Mouse (Mus musculus): ENCODE data around the gene Ccdc88c. TPM values are rescaled to one million over a fixed set of nuclear protein-coding genes. Genes with fewer than 3 reads are reported as not detected.
A peak's percentile ranks its signal among the peaks of the same experiment; 100 is the strongest.

The Ccdc88c gene
- polyA plus RNA-seq, 1 experiment from 2014 or later = 5.9 TPM

DNA sequence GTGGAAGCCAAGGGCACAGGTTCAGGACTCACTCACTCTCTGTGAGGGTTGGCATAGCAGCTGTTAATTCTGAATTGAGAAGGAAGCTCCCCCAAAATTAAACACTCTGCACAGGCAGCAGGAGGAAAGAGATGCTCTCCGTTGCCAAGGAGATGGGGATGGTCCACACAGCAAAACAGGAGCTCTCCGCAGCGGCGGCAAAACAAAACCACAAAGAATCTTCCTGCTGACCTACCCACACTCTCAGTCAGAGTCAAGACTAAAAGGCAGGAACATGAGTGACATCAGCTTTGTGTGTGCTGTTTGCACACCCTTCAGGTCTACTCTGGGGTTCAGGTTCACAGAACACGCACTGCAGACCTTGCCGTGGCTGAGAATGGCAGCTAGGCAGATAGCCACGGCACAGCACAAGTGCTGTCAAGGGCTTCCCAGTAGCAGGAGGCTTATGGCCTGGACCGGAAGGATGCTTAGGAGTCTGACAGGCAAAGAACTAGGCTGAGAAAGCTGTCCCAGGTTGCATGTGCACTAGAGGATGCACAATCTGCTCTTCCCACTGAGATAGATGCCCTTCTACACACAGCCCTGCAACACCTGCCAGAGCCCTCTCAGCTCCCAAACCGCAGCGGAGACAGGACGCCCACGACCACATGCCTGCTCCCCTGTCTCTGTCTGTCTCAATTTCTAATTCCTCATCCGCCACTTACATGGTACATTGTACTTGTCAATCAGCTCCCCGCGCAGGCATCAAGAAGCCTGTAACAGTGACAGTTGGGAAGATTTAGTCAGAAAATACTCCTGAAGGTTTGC lies 40.3 kb downstream of the Ccdc88c start:
- Histone ChIP-seq H3K4me3 (ENCODE audit: low read depth, low read length) (no peak overlapping the region), H3K4me2 (ENCODE audit: low read depth, low read length) (no peak overlapping the region), H3K9ac (ENCODE audit: low read depth, low read length) (no peak overlapping the region), H3K27ac (ENCODE audit: low read length) (no peak overlapping the region), H3K36me3 (ENCODE audit: control insufficient read depth, insufficient read depth) (no peaks in the 10 kb centered on the region), H3K27me3 (ENCODE audit: control insufficient read depth, insufficient read depth, low read depth, low read length) (no peaks in the 10 kb centered on the region), H3K4me1 (ENCODE audit: control insufficient read depth, low read depth, low read length) (peaks cover 3% of the 10 kb centered on the region), H3K9me3 (replicated peaks; ENCODE audit: control insufficient read depth, low read length) (no peaks in the 10 kb centered on the region)
- ATAC-seq (ENCODE audit: low read depth) = no peak
- WGBS (ENCODE audit: insufficient replicate concordance) = 74% methylated on average over 15 of the region's 15 CpGs

DNA sequence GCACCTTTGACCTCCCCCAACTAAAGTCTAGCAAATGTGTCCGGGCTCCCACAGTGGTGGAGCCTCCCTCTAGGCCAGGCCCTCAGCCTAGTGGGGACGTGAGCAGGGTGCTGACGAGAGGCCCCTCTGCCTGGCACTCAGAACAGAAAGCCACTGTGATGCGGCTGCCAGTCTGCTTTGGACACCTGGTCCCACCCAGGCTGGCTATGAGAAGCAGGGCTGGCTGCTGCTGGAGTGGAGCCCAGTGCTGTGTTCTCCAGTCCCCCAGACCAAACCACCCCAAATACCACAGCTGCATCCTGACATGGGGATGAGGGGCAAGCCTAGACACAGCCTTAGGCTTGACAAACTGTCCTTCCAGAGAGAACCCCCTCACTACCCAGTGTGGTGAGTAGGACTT lies 42.4 kb downstream of the Ccdc88c start:
- no peaks in the 10 kb centered on the region for H3K36me3 ChIP-seq (ENCODE audit: control insufficient read depth, insufficient read depth)
- 73% methylated on average over 4 of the region's 4 CpGs for WGBS (ENCODE audit: insufficient replicate concordance)
- no peak for ATAC-seq (ENCODE audit: low read depth)
- no peak overlapping the region for H3K9ac ChIP-seq (ENCODE audit: low read depth, low read length)
- H3K9me3 ChIP-seq (replicated peaks; ENCODE audit: control insufficient read depth, low read length) = no peaks in the 10 kb centered on the region
- no peak overlapping the region for H3K4me3 ChIP-seq (ENCODE audit: low read depth, low read length)
- 0 out of 2 replicates have a peak overlapping the region, but pooled peaks have one; percentile 24 for H3K27ac ChIP-seq (ENCODE audit: low read length)
- peaks cover 9% of the 10 kb centered on the region for H3K4me1 ChIP-seq (ENCODE audit: control insufficient read depth, low read depth, low read length)
- H3K4me2 ChIP-seq (ENCODE audit: low read depth, low read length) = no peak overlapping the region
- H3K27me3 ChIP-seq (ENCODE audit: control insufficient read depth, insufficient read depth, low read depth, low read length) = no peaks in the 10 kb centered on the region

- Histone ChIP-seq H3K9ac (ENCODE audit: low read depth, low read length) (no peak overlapping the region), H3K36me3 (ENCODE audit: control insufficient read depth, insufficient read depth) (no peaks in the 10 kb centered on the region), H3K4me3 (ENCODE audit: low read depth, low read length) (no peak overlapping the region), H3K9me3 (replicated peaks; ENCODE audit: control insufficient read depth, low read length) (no peaks in the 10 kb centered on the region), H3K4me2 (ENCODE audit: low read depth, low read length) (no peak overlapping the region), H3K4me1 (ENCODE audit: control insufficient read depth, low read depth, low read length) (peaks cover 9% of the 10 kb centered on the region), H3K27me3 (ENCODE audit: control insufficient read depth, insufficient read depth, low read depth, low read length) (no peaks in the 10 kb centered on the region), H3K27ac (ENCODE audit: low read length) (no peak overlapping the region)
- no peak for ATAC-seq (ENCODE audit: low read depth)
- WGBS (ENCODE audit: insufficient replicate concordance) = 87% methylated on average over 2 of the region's 2 CpGs
These were observed 43.1 kb downstream of the Ccdc88c start for GRCm38 (mm10) chr12:100985793-100986157.

DNA sequence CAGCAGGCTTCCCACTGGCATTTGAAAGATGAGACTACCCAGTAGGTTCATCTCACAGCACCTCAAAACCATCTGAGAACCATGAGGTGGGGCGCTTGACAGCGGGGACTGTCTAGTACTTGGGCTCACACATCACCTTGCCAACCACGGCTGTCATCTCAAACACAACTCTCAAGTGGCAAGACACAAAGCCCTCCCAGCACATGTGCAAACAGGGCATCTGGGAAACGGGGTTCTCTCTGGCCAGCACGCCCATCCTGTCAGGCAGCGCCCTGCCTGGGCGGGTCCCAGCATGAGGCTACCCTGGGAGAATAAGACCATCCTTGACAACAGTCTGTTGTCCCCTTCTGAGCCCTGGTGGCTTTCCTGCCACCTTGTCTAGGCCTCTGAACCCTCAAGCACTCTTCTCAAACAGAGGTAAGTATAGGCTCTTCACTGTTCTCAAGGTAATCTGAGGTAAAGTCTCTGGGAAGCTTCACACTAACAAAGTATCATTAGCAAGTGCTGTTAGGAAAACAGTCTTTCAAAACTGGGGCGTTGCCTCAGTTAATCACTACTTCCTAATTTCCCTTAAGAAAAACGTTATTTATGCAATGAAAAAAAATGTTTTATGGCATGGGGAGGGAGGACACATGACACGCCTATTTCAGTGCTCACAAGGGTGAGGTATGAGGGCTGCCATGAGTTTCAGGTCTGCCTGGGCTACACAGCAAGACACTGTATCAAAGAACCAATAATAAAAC lies 43.6 kb downstream of the Ccdc88c start:
- Histone ChIP-seq H3K36me3 (ENCODE audit: control insufficient read depth, insufficient read depth) (no peaks in the 10 kb centered on the region; the same call in 1 of the 2 replicates), H3K4me1 (ENCODE audit: control insufficient read depth, low read depth, low read length) (peaks cover 9% of the 10 kb centered on the region), H3K4me3 (ENCODE audit: low read depth, low read length) (no peak overlapping the region), H3K27ac (ENCODE audit: low read length) (peak overlapping the region; percentile 35), H3K27me3 (ENCODE audit: control insufficient read depth, insufficient read depth, low read depth, low read length) (no peaks in the 10 kb centered on the region), H3K9ac (ENCODE audit: low read depth, low read length) (no peak overlapping the region), H3K4me2 (ENCODE audit: low read depth, low read length) (no peak overlapping the region), H3K9me3 (replicated peaks; ENCODE audit: control insufficient read depth, low read length) (no peaks in the 10 kb centered on the region)
- WGBS (ENCODE audit: insufficient replicate concordance) = 69% methylated on average over 10 of the region's 10 CpGs
- no peak for ATAC-seq (ENCODE audit: low read depth)

GRCm38 (mm10) chr12:100983565-100983964 lies 45.3 kb downstream of the Ccdc88c start:
- WGBS (ENCODE audit: insufficient replicate concordance) = 82% methylated on average over 11 of the region's 11 CpGs
- Histone ChIP-seq H3K4me1 (ENCODE audit: control insufficient read depth, low read depth, low read length) (peaks cover 9% of the 10 kb centered on the region), H3K36me3 (ENCODE audit: control insufficient read depth, insufficient read depth) (no peaks in the 10 kb centered on the region; the same call in 1 of the 2 replicates), H3K4me2 (ENCODE audit: low read depth, low read length) (no peak overlapping the region), H3K9me3 (replicated peaks; ENCODE audit: control insufficient read depth, low read length) (no peaks in the 10 kb centered on the region), H3K27me3 (ENCODE audit: control insufficient read depth, insufficient read depth, low read depth, low read length) (no peaks in the 10 kb centered on the region), H3K4me3 (ENCODE audit: low read depth, low read length) (no peak overlapping the region), H3K9ac (ENCODE audit: low read depth, low read length) (no peak overlapping the region), H3K27ac (ENCODE audit: low read length) (no peak overlapping the region)
- no peak for ATAC-seq (ENCODE audit: low read depth)

DNA sequence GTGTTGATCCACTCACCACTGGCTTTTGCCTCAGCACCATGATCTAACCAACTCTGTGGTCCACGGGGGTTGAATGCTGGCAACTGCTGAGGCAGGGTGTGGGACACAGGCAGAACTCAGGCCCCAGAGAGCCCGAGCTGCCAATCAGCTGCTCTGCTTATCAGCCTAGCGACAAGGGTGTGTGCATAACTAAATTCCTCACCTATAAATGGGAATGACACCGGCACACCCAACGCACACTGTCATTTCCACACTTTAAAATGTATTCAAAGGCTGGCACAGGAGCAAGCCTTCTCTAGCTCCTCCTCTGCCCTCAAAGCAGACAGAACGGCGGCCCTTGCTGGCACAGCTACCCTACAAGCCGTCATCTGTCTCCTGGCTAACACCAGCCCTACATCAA lies 46.6 kb downstream of the Ccdc88c start:
- 63% methylated on average over 8 of the region's 8 CpGs for WGBS (ENCODE audit: insufficient replicate concordance)
- Histone ChIP-seq H3K4me3 (ENCODE audit: low read depth, low read length) (no peak overlapping the region), H3K4me1 (ENCODE audit: control insufficient read depth, low read depth, low read length) (peaks cover 9% of the 10 kb centered on the region), H3K4me2 (ENCODE audit: low read depth, low read length) (no peak overlapping the region), H3K9ac (ENCODE audit: low read depth, low read length) (no peak overlapping the region), H3K27ac (ENCODE audit: low read length) (no peak overlapping the region), H3K27me3 (ENCODE audit: control insufficient read depth, insufficient read depth, low read depth, low read length) (no peaks in the 10 kb centered on the region), H3K9me3 (replicated peaks; ENCODE audit: control insufficient read depth, low read length) (no peaks in the 10 kb centered on the region), H3K36me3 (ENCODE audit: control insufficient read depth, insufficient read depth) (no peaks in the 10 kb centered on the region; the same call in 1 of the 2 replicates)
- peak; percentile 15; the same call in 1 of the 2 replicates for ATAC-seq (ENCODE audit: low read depth)

- no peak for ATAC-seq (ENCODE audit: low read depth)
- no peaks in the 10 kb centered on the region for H3K27me3 ChIP-seq (ENCODE audit: control insufficient read depth, insufficient read depth, low read depth, low read length)
- H3K36me3 ChIP-seq (ENCODE audit: control insufficient read depth, insufficient read depth) = no peaks in the 10 kb centered on the region; the same call in 1 of the 2 replicates
- H3K27ac ChIP-seq (ENCODE audit: low read length) = no peak overlapping the region
- WGBS (ENCODE audit: insufficient replicate concordance) = 81% methylated on average over 9 of the region's 9 CpGs
- no peak overlapping the region for H3K4me3 ChIP-seq (ENCODE audit: low read depth, low read length)
- H3K9ac ChIP-seq (ENCODE audit: low read depth, low read length) = no peak overlapping the region
- H3K4me1 ChIP-seq (ENCODE audit: control insufficient read depth, low read depth, low read length) = peaks cover 9% of the 10 kb centered on the region
- H3K4me2 ChIP-seq (ENCODE audit: low read depth, low read length) = no peak overlapping the region
- H3K9me3 ChIP-seq (replicated peaks; ENCODE audit: control insufficient read depth, low read length) = no peaks in the 10 kb centered on the region
These were observed 48.3 kb downstream of the Ccdc88c start for GRCm38 (mm10) chr12:100980551-100981008.

DNA sequence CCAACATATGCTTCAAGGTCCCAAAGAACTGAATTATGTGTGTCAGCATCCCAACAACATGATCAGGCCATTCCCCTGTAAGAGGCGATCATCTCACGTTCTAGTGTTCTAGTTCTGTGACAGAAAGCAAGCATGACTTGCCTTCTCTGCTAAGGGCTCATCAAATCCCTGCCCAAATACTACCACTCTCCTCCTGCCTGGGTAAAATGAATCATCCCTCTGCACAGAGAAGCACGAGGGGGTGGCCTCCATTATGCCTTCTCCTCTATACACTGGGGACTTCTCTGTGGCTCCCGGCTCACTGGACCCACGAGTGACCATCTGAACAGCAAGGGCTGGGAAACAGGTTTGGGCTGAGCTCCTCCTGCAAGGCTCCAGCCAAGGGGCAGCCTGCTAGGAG lies 49.2 kb downstream of the Ccdc88c start:
- H3K9me3 ChIP-seq (replicated peaks; ENCODE audit: control insufficient read depth, low read length) = no peaks in the 10 kb centered on the region
- no peaks in the 10 kb centered on the region for H3K27me3 ChIP-seq (ENCODE audit: control insufficient read depth, insufficient read depth, low read depth, low read length)
- H3K27ac ChIP-seq (ENCODE audit: low read length) = no peak overlapping the region
- H3K4me3 ChIP-seq (ENCODE audit: low read depth, low read length) = no peak overlapping the region
- H3K9ac ChIP-seq (ENCODE audit: low read depth, low read length) = no peak overlapping the region
- H3K36me3 ChIP-seq (ENCODE audit: control insufficient read depth, insufficient read depth) = no peaks in the 10 kb centered on the region; the same call in 1 of the 2 replicates
- H3K4me1 ChIP-seq (ENCODE audit: control insufficient read depth, low read depth, low read length) = peaks cover 7% of the 10 kb centered on the region; the same call in 1 of the 2 replicates
- ATAC-seq (ENCODE audit: low read depth) = no peak
- H3K4me2 ChIP-seq (ENCODE audit: low read depth, low read length) = no peak overlapping the region
- WGBS (ENCODE audit: insufficient replicate concordance) = 76% methylated on average over 5 of the region's 5 CpGs
